Mouse (Mus musculus) neural tube, embryonic 15.5 days (tissue): ENCODE results near the gene Greb1. TPM values are rescaled to one million over a fixed set of nuclear protein-coding genes. Genes with fewer than 3 reads are reported as not detected.

Experiments used
- ATAC-seq: fragments of 200-750 bp; cut with Nextera tagmentation; 2 replicates; pipeline ENCODE4 v1.8.0; 2017; ENCODE audit warnings: mild to moderate bottlenecking, moderate TSS enrichment, moderate library complexity; ENCODE audit not compliant: low FRiP score
- H3K27ac ChIP-seq: fragments of 300-500 bp; sonication (generic); replicated peaks from 2 replicates; pipeline ENCODE4 v1.5.1; 2015; ENCODE audit warnings: mild to moderate bottlenecking, inconsistent platforms
- H3K27me3 ChIP-seq: fragments of 300-500 bp; sonication (generic); replicated peaks from 2 replicates; pipeline ENCODE4 v1.6.1; 2015; ENCODE audit warnings: inconsistent platforms
- H3K36me3 ChIP-seq: fragments of 300-500 bp; sonication (generic); 2 replicates; pipeline ENCODE4 v1.6.1; 2015; ENCODE audit warnings: inconsistent platforms
- H3K4me1 ChIP-seq: fragments of 300-500 bp; sonication (generic); 2 replicates; pipeline ENCODE4 v1.6.1; 2015; ENCODE audit warnings: inconsistent platforms
- H3K4me2 ChIP-seq: fragments of 300-500 bp; sonication (generic); 2 replicates; pipeline ENCODE4 v1.6.1; 2015; ENCODE audit warnings: inconsistent platforms, mild to moderate bottlenecking, moderate library complexity
- H3K4me3 ChIP-seq: fragments of 300-500 bp; sonication (generic); replicated peaks from 2 replicates; pipeline ENCODE4 v1.5.1; 2015; ENCODE audit warnings: mild to moderate bottlenecking, inconsistent platforms
- H3K9ac ChIP-seq: fragments of 300-500 bp; sonication (generic); replicated peaks from 2 replicates; pipeline ENCODE4 v1.6.1; 2015; ENCODE audit warnings: mild to moderate bottlenecking, inconsistent platforms
- H3K9me3 ChIP-seq: fragments of 300-500 bp; sonication (generic); replicated peaks from 2 replicates; pipeline ENCODE4 v1.6.1; 2016; ENCODE audit warnings: inconsistent platforms
- WGBS: fragments of 180-500 bp; shearing (Covaris S2); methylation state at CpG from one replicate; pipeline ENCODE4 v1.1.7; 2015; ENCODE audit warnings: mixed read lengths; 5-methylcytosine and 5-hydroxymethylcytosine counted together
- polyA plus RNA-seq: library from polyadenylated mRNA; unstranded; fragments of >200 nt; fragmentation: Nextera tagmentation; extraction: Ambion mirVana; gene quantifications from 2 replicates; pipeline ENCODE4 v1.2.1, GENCODE M21; 2015

Greb1 gene
- polyA plus RNA-seq, 1 experiment from 2014 or later: 0.67 TPM

- Histone ChIP-seq H3K9ac (no peak overlapping the region), H3K27ac (no peak overlapping the region), H3K4me1 (no peaks in the 10 kb centered on the region), H3K36me3 (peaks cover 37% of the 10 kb centered on the region), H3K9me3 (no peaks in the 10 kb centered on the region), H3K4me2 (no peak overlapping the region), H3K4me3 (no peak overlapping the region), H3K27me3 (no peaks in the 10 kb centered on the region)
- 78% methylated on average over 2 of the region's 2 CpGs for WGBS
- ATAC-seq: no peak
Measured at GRCm38 (mm10) chr12:16829785-16830184, 29.1 kb upstream of the Greb1 start.

GRCm38 (mm10) chr12:16828505-16828904, 27.8 kb upstream of the Greb1 start:
- no peak overlapping the region for H3K4me2 ChIP-seq
- ATAC-seq: no peak
- 84% methylated on average over 6 of the region's 6 CpGs for WGBS
- H3K27ac ChIP-seq: no peak overlapping the region
- no peaks in the 10 kb centered on the region for H3K27me3 ChIP-seq
- no peak overlapping the region for H3K4me3 ChIP-seq
- H3K9ac ChIP-seq: no peak overlapping the region
- H3K4me1 ChIP-seq: no peaks in the 10 kb centered on the region
- H3K36me3 ChIP-seq: peaks cover 47% of the 10 kb centered on the region
- no peaks in the 10 kb centered on the region for H3K9me3 ChIP-seq

DNA sequence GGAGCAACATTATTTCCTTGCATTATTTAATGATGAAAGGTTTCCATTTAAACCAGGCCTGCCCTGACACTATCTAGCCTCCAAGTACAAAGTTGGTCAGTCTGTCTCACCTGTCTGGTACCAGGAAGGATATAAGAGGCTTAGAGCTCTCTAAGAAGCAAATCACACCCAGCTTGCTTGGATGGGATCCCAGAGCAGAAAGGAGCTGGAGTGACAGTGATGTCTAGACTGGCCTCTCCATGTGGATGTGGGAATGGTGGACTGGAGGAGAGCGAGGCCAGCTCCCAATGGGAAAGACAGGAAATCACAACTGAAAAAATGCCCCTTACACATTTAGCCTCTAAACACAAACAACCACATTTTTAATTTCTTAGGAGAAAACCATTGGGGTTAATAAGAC, 23.0 kb upstream of the Greb1 start:
- no peaks in the 10 kb centered on the region for H3K27me3 ChIP-seq
- H3K9me3 ChIP-seq: no peaks in the 10 kb centered on the region
- H3K4me2 ChIP-seq: no peak overlapping the region
- no peaks in the 10 kb centered on the region; the same call in 1 of the 2 replicates for H3K4me1 ChIP-seq
- no peak overlapping the region for H3K9ac ChIP-seq
- no peak overlapping the region for H3K4me3 ChIP-seq
- no peak for ATAC-seq
- H3K36me3 ChIP-seq: peaks cover 79% of the 10 kb centered on the region
- WGBS: 100% methylated on average over 1 of the region's 1 CpGs
- H3K27ac ChIP-seq: no peak overlapping the region

GRCm38 (mm10) chr12:16822181-16822734, 21.6 kb upstream of the Greb1 start:
- Histone ChIP-seq H3K4me1 (peaks cover 5% of the 10 kb centered on the region; the same call in 1 of the 2 replicates), H3K9me3 (no peaks in the 10 kb centered on the region), H3K4me3 (no peak overlapping the region), H3K9ac (no peak overlapping the region), H3K27me3 (no peaks in the 10 kb centered on the region), H3K4me2 (no peak overlapping the region), H3K27ac (no peak overlapping the region), H3K36me3 (peaks cover 73% of the 10 kb centered on the region)
- ATAC-seq: no peak
- 97% methylated on average over 10 of the region's 10 CpGs for WGBS

- peaks cover 70% of the 10 kb centered on the region for H3K36me3 ChIP-seq
- WGBS: 77% methylated on average over 7 of the region's 7 CpGs
- peak overlapping the region; percentile 34; the same call in 1 of the 2 replicates for H3K27ac ChIP-seq
- no peak for ATAC-seq
- H3K4me1 ChIP-seq: peaks cover 5% of the 10 kb centered on the region; the same call in 1 of the 2 replicates
- no peaks in the 10 kb centered on the region for H3K9me3 ChIP-seq
- H3K27me3 ChIP-seq: no peaks in the 10 kb centered on the region
- no peak overlapping the region for H3K4me3 ChIP-seq
- H3K4me2 ChIP-seq: no peak overlapping the region
- no peak overlapping the region for H3K9ac ChIP-seq
Measured at GRCm38 (mm10) chr12:16820761-16821160, 20.1 kb upstream of the Greb1 start.

DNA sequence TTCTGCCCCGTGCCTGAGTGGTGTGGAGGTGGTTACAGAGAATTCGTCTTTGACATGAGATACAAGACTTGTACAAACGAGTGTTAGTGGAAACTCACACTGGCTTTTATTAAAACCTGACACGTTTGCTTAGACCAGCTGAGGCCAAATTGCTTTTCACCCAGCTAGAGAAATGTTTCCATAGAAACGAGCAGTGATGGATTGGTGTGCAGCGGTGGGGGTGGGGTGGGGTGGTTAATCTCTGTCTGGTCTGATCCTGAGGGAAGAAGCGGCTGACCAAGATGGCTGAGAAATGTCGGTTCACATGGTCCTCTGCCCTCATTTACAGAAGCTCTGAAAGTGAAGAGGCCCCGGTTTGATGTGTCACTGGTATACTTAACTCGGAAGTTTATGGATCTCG, 17.8 kb upstream of the Greb1 start:
- H3K27ac ChIP-seq: no peak overlapping the region

DNA sequence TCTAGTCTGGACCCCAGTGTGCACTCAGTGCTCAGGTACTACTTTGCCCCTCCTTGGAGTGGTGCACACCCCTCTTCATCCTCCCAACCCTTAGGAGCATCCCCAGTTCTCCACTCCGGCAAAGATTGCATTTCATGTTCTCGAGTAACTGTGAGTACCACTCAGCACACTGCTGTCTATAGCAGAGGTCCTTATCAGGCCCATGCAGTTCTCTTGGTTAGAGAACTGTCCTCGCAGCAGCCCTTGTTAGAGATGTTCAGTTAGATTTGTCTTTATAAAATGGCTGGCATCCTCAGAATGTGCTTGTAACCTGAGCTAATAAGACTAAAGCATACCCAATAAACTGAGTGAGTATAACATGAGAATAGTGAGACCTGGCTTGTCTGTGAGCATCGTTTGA, 16.5 kb upstream of the Greb1 start:
- no peak overlapping the region for H3K4me2 ChIP-seq
- WGBS: 84% methylated on average over 4 of the region's 4 CpGs
- H3K9ac ChIP-seq: no peak overlapping the region
- H3K4me1 ChIP-seq: peaks cover 21% of the 10 kb centered on the region
- H3K36me3 ChIP-seq: peaks cover 42% of the 10 kb centered on the region
- H3K27ac ChIP-seq: no peak overlapping the region
- ATAC-seq: no peak
- H3K4me3 ChIP-seq: no peak overlapping the region
- H3K9me3 ChIP-seq: no peaks in the 10 kb centered on the region
- no peaks in the 10 kb centered on the region for H3K27me3 ChIP-seq

More for the DNA sequence above, 17.8 kb upstream of the Greb1 start:
- Histone ChIP-seq H3K4me2 (no peak overlapping the region), H3K36me3 (peaks cover 53% of the 10 kb centered on the region), H3K9me3 (no peaks in the 10 kb centered on the region), H3K27me3 (no peaks in the 10 kb centered on the region), H3K4me3 (no peak overlapping the region), H3K4me1 (peaks cover 10% of the 10 kb centered on the region), H3K9ac (no peak overlapping the region)
- 15% methylated on average over 11 of the region's 11 CpGs for WGBS
- ATAC-seq: peak; percentile 68; the same call in 1 of the 2 replicates

DNA sequence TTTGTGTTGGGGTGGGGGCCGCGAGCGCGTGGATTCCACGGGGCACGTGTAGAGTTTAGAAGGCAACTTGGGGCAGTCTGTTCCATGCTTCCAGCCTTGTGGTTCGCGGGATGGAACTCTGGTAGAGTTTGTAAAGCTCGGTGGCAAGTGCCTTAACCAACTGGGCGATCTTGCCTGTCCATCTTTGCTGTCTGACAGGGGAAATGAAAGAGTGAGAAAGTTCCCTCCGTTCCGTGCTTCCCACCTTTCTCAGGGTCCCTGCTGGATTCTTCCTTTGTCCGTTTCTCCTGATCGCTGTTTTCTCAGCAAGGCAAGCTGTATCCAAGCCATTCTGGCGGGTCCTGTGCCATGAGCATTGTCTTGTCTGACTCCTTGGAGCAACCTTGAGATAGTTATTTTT, 10.8 kb upstream of the Greb1 start:
- 7% methylated on average over 15 of the region's 15 CpGs for WGBS
- Histone ChIP-seq H3K27ac (no peak overlapping the region; the same call in 1 of the 2 replicates), H3K4me3 (peak overlapping the region; percentile 94), H3K4me2 (peak overlapping the region; percentile 84), H3K4me1 (peaks cover 25% of the 10 kb centered on the region), H3K9me3 (no peaks in the 10 kb centered on the region), H3K27me3 (peaks cover 26% of the 10 kb centered on the region; the same call in 1 of the 2 replicates), H3K9ac (peak overlapping the region; percentile 96), H3K36me3 (0 out of 2 replicates have a peak, but pooled peaks cover 4% of the 10 kb centered on the region)
- 0 out of 2 replicates have a peak, but pooled peaks have one; percentile 3 for ATAC-seq

- peaks cover 25% of the 10 kb centered on the region for H3K4me1 ChIP-seq
- H3K4me3 ChIP-seq: peak within 1 kb of the TSS; percentile 94
- peak; percentile 83 for ATAC-seq
- peak within 1 kb of the TSS; percentile 81 for H3K27ac ChIP-seq
- H3K9ac ChIP-seq: peak within 1 kb of the TSS; percentile 96
- peaks cover 26% of the 10 kb centered on the region; the same call in 1 of the 2 replicates for H3K27me3 ChIP-seq
- H3K4me2 ChIP-seq: peak within 1 kb of the TSS; percentile 84
- H3K36me3 ChIP-seq: 0 out of 2 replicates have a peak, but pooled peaks cover 3% of the 10 kb centered on the region
- WGBS: 8% methylated on average over 79 of the region's 81 CpGs
- no peaks in the 10 kb centered on the region for H3K9me3 ChIP-seq
Measured at GRCm38 (mm10) chr12:16810525-16811431, 10.1 kb upstream of the Greb1 start, which contains the start of gene E2f6. TSS of gene E2f6 (plus strand) at chr12:16810963.

DNA sequence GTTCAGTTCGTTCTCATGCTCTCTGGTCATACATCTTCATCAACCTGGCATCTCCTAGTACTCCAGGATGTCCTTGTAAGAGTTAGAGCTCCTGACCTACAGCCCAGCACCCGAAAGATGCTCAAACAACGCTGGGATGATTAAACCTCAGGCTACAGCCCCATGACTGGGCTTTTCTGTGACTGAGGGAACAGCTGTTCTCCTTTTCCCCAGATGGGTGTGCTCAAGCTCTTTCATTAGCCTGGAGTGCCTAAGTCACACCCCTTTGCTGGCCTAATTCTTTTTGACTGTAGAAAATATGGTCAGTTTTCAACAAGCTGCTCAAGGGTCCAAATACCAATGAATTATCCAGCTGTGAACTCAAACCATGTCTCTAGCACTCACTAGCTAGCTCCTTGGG, 7.4 kb upstream of the Greb1 start:
- no peak overlapping the region for H3K4me3 ChIP-seq
- no peak overlapping the region for H3K9ac ChIP-seq
- no peaks in the 10 kb centered on the region for H3K36me3 ChIP-seq
- ATAC-seq: no peak
- H3K27me3 ChIP-seq: peaks cover 26% of the 10 kb centered on the region; the same call in 1 of the 2 replicates
- no peaks in the 10 kb centered on the region for H3K9me3 ChIP-seq
- H3K27ac ChIP-seq: no peak overlapping the region
- 44% methylated on average over 3 of the region's 3 CpGs for WGBS
- no peak overlapping the region for H3K4me2 ChIP-seq
- peaks cover 17% of the 10 kb centered on the region for H3K4me1 ChIP-seq

DNA sequence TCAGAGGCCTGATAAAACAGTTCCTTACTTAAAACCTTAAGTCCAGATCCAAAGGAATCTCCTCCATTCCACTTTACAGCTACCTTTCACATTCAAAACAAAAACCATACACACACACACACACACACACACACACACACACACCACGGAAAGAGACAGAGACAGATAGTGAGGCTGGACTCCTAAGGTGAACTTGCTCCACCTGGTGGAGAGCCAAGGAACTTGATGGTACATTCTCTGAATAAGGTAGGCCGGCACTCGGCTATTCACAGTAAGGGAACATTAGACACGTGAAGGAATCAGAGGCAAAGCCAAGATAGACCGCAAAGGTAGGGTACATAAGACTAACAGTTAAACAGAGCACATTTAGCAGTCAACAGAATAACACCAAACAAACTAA, 4.8 kb upstream of the Greb1 start:
- H3K9me3 ChIP-seq: no peaks in the 10 kb centered on the region
- H3K27me3 ChIP-seq: peaks cover 26% of the 10 kb centered on the region; the same call in 1 of the 2 replicates
- H3K9ac ChIP-seq: no peak overlapping the region
- no peak overlapping the region for H3K4me2 ChIP-seq
- no peak overlapping the region for H3K27ac ChIP-seq
- H3K36me3 ChIP-seq: no peaks in the 10 kb centered on the region
- no peak overlapping the region for H3K4me3 ChIP-seq
- 0 out of 2 replicates have a peak, but pooled peaks cover 3% of the 10 kb centered on the region for H3K4me1 ChIP-seq
- ATAC-seq: peak; percentile 82
- 5% methylated on average over 5 of the region's 5 CpGs for WGBS
